Mouse (Mus musculus): Measurements from ENCODE around the gene Apol10b. TPM values are rescaled to one million over a fixed set of nuclear protein-coding genes. Genes with fewer than 3 reads are reported as not detected.

Apol10b gene
- polyA plus RNA-seq (2017; shearing (Covaris generic)) = 1 to 10 TPM; 2.2 to 6.8 TPM

DNA sequence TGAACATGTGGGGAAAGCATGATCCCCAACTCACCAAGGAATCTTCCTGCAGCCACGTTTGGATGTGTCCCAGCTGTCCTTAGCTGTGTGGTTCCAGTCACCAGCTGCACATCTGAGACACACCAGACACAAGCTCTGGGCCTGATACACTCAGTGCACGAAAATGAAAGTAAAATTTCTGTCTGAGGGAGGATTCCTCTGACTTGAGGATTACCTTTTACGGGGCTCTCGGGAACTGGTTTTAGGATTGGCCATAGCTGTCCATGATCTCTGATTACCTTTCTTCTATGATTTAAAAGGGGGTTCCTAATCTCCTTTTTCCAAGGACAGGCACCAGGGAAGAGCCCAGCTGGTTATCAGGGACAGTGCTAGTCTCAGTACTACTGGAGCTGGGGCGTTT is at the start of gene Apol10b:
Apol10b (minus strand) TSS at position 165 of the 400 bp plus-strand sequence.

GRCm38 (mm10) chr15:77643176-77643575 is 47.3 kb upstream of the Apol10b start, which contains the start of gene Apol11b:
Apol11b (minus strand) TSS chr15:77643286.

GRCm38 (mm10) chr15:77598958-77599357 is 3.0 kb upstream of the Apol10b start, which contains the start of gene Gm36245:
Gm36245 (plus strand) TSS chr15:77599258.

GRCm38 (mm10) chr15:77561792-77562191 is 34.1 kb downstream of the Apol10b start, which contains the start of gene 1700025B11Rik:
1700025B11Rik (minus strand) TSS chr15:77561892.

Other genes with a start within 250 kb of the Apol10b start
- gene Apol7a, start 197.0 kb downstream of the Apol10b start, polyA plus RNA-seq (2017; shearing (Covaris generic)) = under 1 TPM in 1 of 2 experiments, not detected in 1; 0.34 TPM
- gene Apol9a, start 185.0 kb downstream of the Apol10b start, polyA plus RNA-seq (2017; shearing (Covaris generic)) = 10 to 100 TPM in 1 of 2 experiments, 1 to 10 TPM in 1; 8.1 to 16.1 TPM
- 1 to 10 TPM in 1 of 2 experiments, under 1 TPM in 1; 0.24 to 2.2 TPM for gene Apol7b, start 148.6 kb downstream of the Apol10b start, polyA plus RNA-seq (2017; shearing (Covaris generic))
- gene Apol10a, start 119.1 kb downstream of the Apol10b start, polyA plus RNA-seq (2017; shearing (Covaris generic)) = under 1 TPM; 0.35 to 0.67 TPM
- not detected for gene Apol11a, start 87.9 kb downstream of the Apol10b start, polyA plus RNA-seq (2017; shearing (Covaris generic))
- gene Apol7c, start 62.8 kb downstream of the Apol10b start, polyA plus RNA-seq (2017; shearing (Covaris generic)) = under 1 TPM; 0.17 to 0.43 TPM
- gene 1700025B11Rik, start 34.2 kb downstream of the Apol10b start, polyA plus RNA-seq (2017; shearing (Covaris generic)) = not detected
- gene Gm36245, start 3.1 kb upstream of the Apol10b start, polyA plus RNA-seq (2017; shearing (Covaris generic)) = not detected
- gene Apol11b, start 47.2 kb upstream of the Apol10b start, polyA plus RNA-seq (2017; shearing (Covaris generic)) = 1 to 10 TPM in 1 of 2 experiments, under 1 TPM in 1; 0.19 to 1.2 TPM
- gene Apol7e, start 102.7 kb upstream of the Apol10b start, polyA plus RNA-seq (2017; shearing (Covaris generic)) = 100 to 1,000 TPM in 1 of 2 experiments, 10 to 100 TPM in 1; 85.6 to 183 TPM
- gene Apol9b, start 132.9 kb upstream of the Apol10b start, polyA plus RNA-seq (2017; shearing (Covaris generic)) = 10 to 100 TPM; 12.2 to 60.8 TPM
- gene Apol8, start 160.9 kb upstream of the Apol10b start, polyA plus RNA-seq (2017; shearing (Covaris generic)) = 1 to 10 TPM in 1 of 2 experiments, under 1 TPM in 1; 0.06 to 2.9 TPM
- gene Myh9, start 246.1 kb upstream of the Apol10b start, polyA plus RNA-seq (2017; shearing (Covaris generic)) = 100 to 1,000 TPM; 237 to 271 TPM

Measured in inflammation-experienced regulatory T-cells (primary cell).